Mouse (Mus musculus) MEL (cell line): Measurements from ENCODE around the gene Ovol3. TPM values are rescaled to one million over a fixed set of nuclear protein-coding genes. Genes with fewer than 3 reads are reported as not detected.
"Not testable (repeated sequence)": the region's sequence is repeated elsewhere in the genome, so short reads cannot be mapped to it uniquely, and the experiment has no call there.

Source experiments
- DNase-seq: peaks from one replicate; pipeline ENCODE4 v3.0.0; 2011; ENCODE audit warnings: low read depth, low spot score
- H3K27ac ChIP-seq: 2 replicates; pipeline ENCODE4 v1.5.1; 2012; ENCODE audit warnings: low read depth, mild to moderate bottlenecking, control low read depth, low read length, moderate library complexity; ENCODE audit not compliant: control insufficient read depth
- H3K27me3 ChIP-seq, 2 experiments: fragments of 150-350 bp in 1 of 2; sonication (generic) in 1 of 2; 2 replicates each; pipeline ENCODE4 v1.6.1; 2012; ENCODE audit warnings: low read length in 2 of 2, mild to moderate bottlenecking in 2 of 2, improper control_type of control experiment in 1 of 2, moderate library complexity in 1 of 2; ENCODE audit not compliant: insufficient read depth in 2 of 2, control insufficient read depth in 1 of 2
- H3K36me3 ChIP-seq, 2 experiments: 2 replicates each; pipeline ENCODE4 v1.6.1; 2012 to 2014; ENCODE audit warnings: low read length in 2 of 2, improper control_type of control experiment in 1 of 2, inconsistent platforms in 1 of 2, mild to moderate bottlenecking in 1 of 2; ENCODE audit not compliant: insufficient read depth in 2 of 2, control insufficient read depth in 1 of 2
- H3K4me1 ChIP-seq, 2 experiments: fragments of 150-350 bp in 1 of 2; sonication (generic) in 1 of 2; 2 replicates each; pipeline ENCODE4 v1.6.1; 2012; ENCODE audit warnings: low read length in 2 of 2, improper control_type of control experiment in 1 of 2, mild to moderate bottlenecking in 1 of 2; ENCODE audit not compliant: insufficient read depth in 2 of 2, control insufficient read depth in 1 of 2
- H3K4me3 ChIP-seq, 2 experiments: fragments of 150-350 bp in 1 of 2; sonication (generic) in 1 of 2; 2 replicates each; pipeline ENCODE4 v1.5.1; 2012; ENCODE audit warnings: low read depth in 2 of 2, low read length in 2 of 2, mild to moderate bottlenecking in 2 of 2, moderate library complexity in 2 of 2, control low read depth in 1 of 2, improper control_type of control experiment in 1 of 2; ENCODE audit not compliant: control insufficient read depth in 1 of 2, insufficient read depth in 1 of 2
- H3K79me2 ChIP-seq: 2 replicates; pipeline ENCODE4 v1.6.1; 2012; ENCODE audit warnings: mild to moderate bottlenecking, low read length, moderate library complexity; ENCODE audit not compliant: control insufficient read depth, poor library complexity, insufficient read depth
- H3K9ac ChIP-seq: 2 replicates; pipeline ENCODE4 v1.6.1; 2012; ENCODE audit warnings: low read depth, mild to moderate bottlenecking, control low read depth, low read length, moderate library complexity; ENCODE audit not compliant: control insufficient read depth, poor library complexity, severe bottlenecking
- H3K9me3 ChIP-seq: fragments of 150-350 bp; sonication (generic); replicated peaks from 2 replicates; pipeline ENCODE4 v1.6.1; 2012; ENCODE audit warnings: mild to moderate bottlenecking, low read length, improper control_type of control experiment, moderate library complexity; ENCODE audit not compliant: insufficient read depth
- BHLHE40 ChIP-seq: IDR thresholded peaks from 2 replicates; pipeline ENCODE4 v1.6.1; 2012; ENCODE audit warnings: low read depth, mild to moderate bottlenecking, inconsistent platforms, low read length, improper control_type of control experiment, borderline replicate concordance
- CHD2 ChIP-seq: IDR thresholded peaks from 2 replicates; pipeline ENCODE4 v1.6.1; 2011; ENCODE audit warnings: low read length, improper control_type of control experiment
- CTCF ChIP-seq, 3 experiments: IDR thresholded peaks in 2 of 3; conservative IDR thresholded peaks in 1 of 3; 2 replicates each; pipeline ENCODE4 v1.5.1; 2011 to 2012; ENCODE audit warnings: low read length in 3 of 3, low read depth in 2 of 3, mild to moderate bottlenecking in 2 of 3, improper control_type of control experiment in 1 of 3, inconsistent platforms in 1 of 3, mixed read lengths in 1 of 3, moderate library complexity in 1 of 3; ENCODE audit not compliant: control insufficient read depth in 1 of 3, insufficient read depth in 1 of 3, poor library complexity in 1 of 3, severe bottlenecking in 1 of 3
- GABPA ChIP-seq: IDR thresholded peaks from 2 replicates; pipeline ENCODE4 v1.6.1; 2012; ENCODE audit warnings: low read depth, mild to moderate bottlenecking, inconsistent platforms, low read length, improper control_type of control experiment, moderate library complexity
- GATA1 ChIP-seq: IDR thresholded peaks from 2 replicates; pipeline ENCODE4 v1.6.1; 2011; ENCODE audit warnings: low read depth, low read length, improper control_type of control experiment
- JUND ChIP-seq: IDR thresholded peaks from 2 replicates; pipeline ENCODE4 v1.6.1; 2011; ENCODE audit warnings: low read depth, mild to moderate bottlenecking, improper control_type of control experiment, low read length
- MEF2A ChIP-seq: IDR thresholded peaks from 2 replicates; pipeline ENCODE4 v1.6.1; 2014; ENCODE audit warnings: low read depth, mild to moderate bottlenecking, inconsistent platforms, low read length, improper control_type of control experiment; ENCODE audit not compliant: poor library complexity, insufficient replicate concordance, severe bottlenecking; ENCODE audit errors: extremely low read depth
- MXI1 ChIP-seq: IDR thresholded peaks from 2 replicates; pipeline ENCODE4 v1.6.1; 2011; ENCODE audit warnings: mild to moderate bottlenecking, low read depth, low read length, improper control_type of control experiment
- MYB ChIP-seq: IDR thresholded peaks from 2 replicates; pipeline ENCODE4 v1.6.1; 2011; ENCODE audit warnings: mild to moderate bottlenecking, low read depth, low read length, improper control_type of control experiment
- MYC ChIP-seq: IDR thresholded peaks from 2 replicates; pipeline ENCODE4 v1.6.1; 2011; ENCODE audit warnings: low read depth, mild to moderate bottlenecking, low read length, improper control_type of control experiment, moderate library complexity
- NELFE ChIP-seq: IDR thresholded peaks from 2 replicates; pipeline ENCODE4 v1.6.1; 2011; ENCODE audit warnings: low read depth, low read length, improper control_type of control experiment
- POLR2A ChIP-seq, 2 experiments: IDR thresholded peaks; 2 replicates each; pipeline ENCODE4 v1.6.1; 2011 to 2012; ENCODE audit warnings: low read length in 2 of 2, mild to moderate bottlenecking in 2 of 2, control low read depth in 1 of 2, improper control_type of control experiment in 1 of 2, low read depth in 1 of 2, moderate library complexity in 1 of 2; ENCODE audit not compliant: control insufficient read depth in 1 of 2, insufficient read depth in 1 of 2, poor library complexity in 1 of 2
- RCOR1 ChIP-seq: IDR thresholded peaks from 2 replicates; pipeline ENCODE4 v1.6.1; 2012; ENCODE audit warnings: low read depth, mild to moderate bottlenecking, inconsistent platforms, low read length, improper control_type of control experiment
- SMC3 ChIP-seq: IDR thresholded peaks from 2 replicates; pipeline ENCODE4 v1.6.1; 2011; ENCODE audit warnings: low read depth, low read length, improper control_type of control experiment
- TAL1 ChIP-seq: IDR thresholded peaks from 2 replicates; pipeline ENCODE4 v1.6.1; 2012; ENCODE audit warnings: mild to moderate bottlenecking, inconsistent platforms, low read length, moderate library complexity, mixed read lengths
- TBP ChIP-seq: IDR thresholded peaks from 2 replicates; pipeline ENCODE4 v1.8.0; 2011; ENCODE audit warnings: low read depth, low read length, improper control_type of control experiment
- TCF12 ChIP-seq: IDR thresholded peaks from 2 replicates; pipeline ENCODE4 v1.6.1; 2014; ENCODE audit warnings: low read depth, mild to moderate bottlenecking, inconsistent platforms, low read length, improper control_type of control experiment, moderate library complexity
- UBTF ChIP-seq: IDR thresholded peaks from 2 replicates; pipeline ENCODE4 v1.6.1; 2012; ENCODE audit warnings: low read depth, mild to moderate bottlenecking, inconsistent platforms, low read length, improper control_type of control experiment, moderate library complexity, borderline replicate concordance; ENCODE audit not compliant: insufficient read depth
- USF1 ChIP-seq: IDR thresholded peaks from 2 replicates; pipeline ENCODE4 v1.6.1; 2014; ENCODE audit warnings: low read depth, mild to moderate bottlenecking, inconsistent platforms, low read length, improper control_type of control experiment, moderate library complexity
- polyA plus RNA-seq, 2 experiments: library from polyadenylated mRNA; stranded (reverse) in 1 of 2; unstranded in 1 of 2; fragments of >175 nt in 1 of 2; fragments of >200 nt in 1 of 2; gene quantifications; 2 replicates each; pipeline versions ENCODE4 v1.2.1 to v1.2.4; 2012; ENCODE audit warnings: low replicate concordance in 2 of 2, low read depth in 1 of 2; ENCODE audit not compliant: insufficient read length in 2 of 2, insufficient read depth in 1 of 2, missing spikeins in 1 of 2
- total RNA-seq: library from RNA; depleted of rRNA; stranded (reverse); fragments of 300-350 nt; gene quantifications from 2 replicates; pipeline ENCODE4 v1.2.3, GENCODE M21; 2012

Ovol3 gene
- total and polyA plus RNA-seq, 3 experiments: 0.17 TPM; not detected in 2

DNA sequence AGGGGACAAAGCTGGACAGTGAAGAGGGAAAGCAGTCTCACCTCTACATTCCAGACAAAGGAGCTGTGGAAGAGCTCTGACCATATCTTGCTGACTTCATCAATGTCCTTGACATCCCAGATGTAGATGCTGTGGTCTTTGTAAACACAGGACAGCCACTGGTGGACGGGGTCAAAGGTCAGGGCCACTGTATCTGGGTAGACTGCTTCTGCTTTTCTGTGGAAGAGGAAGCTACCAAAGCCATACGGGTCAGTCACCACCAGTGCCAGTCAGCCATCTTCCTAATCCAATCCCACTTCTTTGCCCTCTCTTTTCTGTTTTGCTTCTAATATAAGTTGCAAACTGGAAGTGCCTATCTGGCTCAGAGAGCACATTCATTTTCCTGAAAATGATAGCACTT is 29.5 kb upstream of the Ovol3 start:
- DNase-seq: no peak
- no peak overlapping the region for H3K9ac ChIP-seq
- H3K4me3 ChIP-seq: no peak overlapping the region
- no peak for TF ChIP-seq TAL1
- TF ChIP-seq TBP: no peak
- TF ChIP-seq, all 39 proteins: peak for 0
- no peaks in the 10 kb centered on the region for H3K27me3 ChIP-seq
- no peak overlapping the region for H3K27ac ChIP-seq
- H3K79me2 ChIP-seq: no peaks in the 10 kb centered on the region
- no peaks in the 10 kb centered on the region for H3K36me3 ChIP-seq
- H3K9me3 ChIP-seq: no peaks in the 10 kb centered on the region
- no peaks in the 10 kb centered on the region for H3K4me1 ChIP-seq

DNA sequence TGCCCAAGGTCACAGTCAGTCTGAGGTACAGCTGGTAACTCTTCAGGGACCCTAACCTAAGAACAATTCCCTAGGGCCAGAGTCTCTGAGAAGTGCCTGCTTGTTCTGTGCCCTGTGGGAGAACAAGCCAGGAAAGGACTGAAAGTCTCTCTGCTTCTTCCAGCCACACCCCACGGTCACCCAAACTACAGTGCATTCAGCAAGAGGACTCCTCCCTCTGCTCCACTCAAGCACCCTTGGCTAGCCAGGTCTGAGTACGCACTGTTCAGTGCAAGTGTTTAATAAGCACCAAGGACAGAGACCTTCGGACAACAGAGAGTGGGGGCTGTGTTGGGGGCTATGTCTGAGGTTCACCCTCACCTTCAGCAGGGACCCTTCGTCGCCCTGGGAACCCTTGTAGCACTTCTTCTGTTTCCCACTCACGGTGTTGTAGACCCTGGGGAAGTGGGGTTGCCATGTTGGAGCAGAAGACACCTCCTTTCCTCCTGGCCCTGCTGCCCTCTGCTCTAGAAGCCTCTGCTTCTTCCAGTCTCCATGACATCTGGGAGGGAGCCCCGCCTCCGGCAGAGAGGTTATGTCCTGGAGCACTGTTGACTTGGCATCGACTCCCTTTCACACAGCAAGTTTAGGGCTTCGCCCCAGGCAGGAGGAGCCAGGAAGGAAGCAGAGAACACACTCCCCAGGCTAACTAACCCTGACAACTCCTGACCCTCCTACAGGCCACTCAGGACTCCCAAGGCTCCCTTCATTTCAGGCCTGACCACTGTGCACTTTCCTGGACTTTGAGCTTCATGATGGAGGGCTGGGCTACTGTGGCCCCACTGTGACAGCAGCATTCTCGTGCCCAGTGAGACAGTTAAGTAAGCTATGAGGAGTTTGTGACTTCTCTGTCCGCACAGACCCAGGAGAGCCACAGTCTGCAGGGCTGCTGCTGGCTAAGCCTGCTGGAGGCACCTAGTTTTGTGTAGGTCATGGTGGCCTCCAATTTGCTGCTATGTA is 16.7 kb upstream of the Ovol3 start:
- Histone ChIP-seq H3K4me3 (no peak overlapping the region), H3K27ac (no peak overlapping the region), H3K4me1 (no peaks in the 10 kb centered on the region), H3K9ac (no peak overlapping the region), H3K79me2 (no peaks in the 10 kb centered on the region), H3K9me3 (no peaks in the 10 kb centered on the region), H3K27me3 (no peaks in the 10 kb centered on the region), H3K36me3 (peaks cover 0 to 1% of the 10 kb centered on the region in 2 experiments; a peak in 2 of 4 replicates)
- DNase-seq: no peak
- TF ChIP-seq GATA1 (no peak), TCF12 (no peak), MYC (no peak), SMC3 (no peak), MYB (no peak), CTCF (IDR thresholded peaks at IDR 0.05 in 2 of 3, conservative IDR thresholded peaks at IDR 0.05 in 1 of 3; ENCODE audit: control insufficient read depth in 1 of 3, insufficient read depth in 1 of 3, low read depth in 2 of 3, low read length in 3 of 3, poor library complexity in 1 of 3, severe bottlenecking in 1 of 3) (no peak), USF1 (no peak), GABPA (no peak), POLR2A (IDR thresholded peaks at IDR 0.05; ENCODE audit: control insufficient read depth in 1 of 2, insufficient read depth in 1 of 2, low read depth in 1 of 2, low read length in 2 of 2, poor library complexity in 1 of 2) (no peak), CHD2 (no peak), JUND (no peak), MEF2A (no peak), NELFE (no peak), MXI1 (no peak), UBTF (no peak), BHLHE40 (no peak), RCOR1 (no peak)

DNA sequence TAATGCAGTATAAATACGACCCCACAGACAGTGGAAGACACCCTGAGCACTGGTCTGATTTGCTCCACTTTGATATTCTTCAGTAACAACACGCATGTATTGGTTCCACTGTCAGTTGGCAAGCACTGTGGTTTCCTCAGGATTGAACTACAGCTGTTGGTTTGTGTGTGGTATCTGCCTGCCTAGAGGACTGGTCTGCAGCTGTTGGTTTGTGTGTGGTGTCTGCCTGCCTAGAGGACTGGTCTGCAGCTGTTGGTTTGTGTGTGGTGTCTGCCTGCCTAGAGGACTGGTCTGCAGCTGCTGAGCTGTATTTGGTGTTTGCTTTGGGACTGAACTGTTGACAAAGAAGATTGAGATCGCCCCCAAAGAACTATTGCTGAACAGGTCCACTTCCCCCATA is 1.8 kb upstream of the Ovol3 start:
- not testable (repeated sequence) for DNase-seq, H3K79me2 ChIP-seq, H3K27ac ChIP-seq, H3K27me3 ChIP-seq, H3K4me3 ChIP-seq, H3K9me3 ChIP-seq, H3K4me1 ChIP-seq, H3K9ac ChIP-seq, H3K36me3 ChIP-seq
